Mouse (Mus musculus): ENCODE data around the gene Sin3b. TPM values are rescaled to one million over a fixed set of nuclear protein-coding genes. Genes with fewer than 3 reads are reported as not detected.

The Sin3b gene
- polyA plus RNA-seq, 1 experiment from 2014 or later = 153 TPM

GRCm38 (mm10) chr8:72723651-72724001 is 541 bp downstream of the Sin3b start:
- H3K27me3 ChIP-seq (ENCODE audit: low read depth, poor library complexity, severe bottlenecking) = no peaks in the 10 kb centered on the region
- peaks cover 42% of the 10 kb centered on the region for H3K36me3 ChIP-seq
- H3K4me3 ChIP-seq = peak overlapping the region; percentile 99
- 0% methylated on average over 30 of the region's 30 CpGs for whole genome bisulfite sequencing
- H3K4me1 ChIP-seq = peaks cover 10% of the 10 kb centered on the region
- no peaks in the 10 kb centered on the region for H3K9me3 ChIP-seq (replicated peaks)
- peak overlapping the region; percentile 94 for H3K27ac ChIP-seq
- peak; percentile 46 for DNase-seq (ENCODE audit: low spot score)

GRCm38 (mm10) chr8:72728636-72729035 is 5.6 kb downstream of the Sin3b start:
- peaks cover 9% of the 10 kb centered on the region for H3K4me1 ChIP-seq
- peaks cover 90% of the 10 kb centered on the region for H3K36me3 ChIP-seq
- no peak for DNase-seq (ENCODE audit: low spot score)
- H3K27me3 ChIP-seq (ENCODE audit: low read depth, poor library complexity, severe bottlenecking) = no peaks in the 10 kb centered on the region
- no peak overlapping the region for H3K27ac ChIP-seq
- WGBS = 91% methylated on average over 1 of the region's 1 CpGs
- H3K4me3 ChIP-seq = no peak overlapping the region
- H3K9me3 ChIP-seq (replicated peaks) = no peaks in the 10 kb centered on the region

DNA sequence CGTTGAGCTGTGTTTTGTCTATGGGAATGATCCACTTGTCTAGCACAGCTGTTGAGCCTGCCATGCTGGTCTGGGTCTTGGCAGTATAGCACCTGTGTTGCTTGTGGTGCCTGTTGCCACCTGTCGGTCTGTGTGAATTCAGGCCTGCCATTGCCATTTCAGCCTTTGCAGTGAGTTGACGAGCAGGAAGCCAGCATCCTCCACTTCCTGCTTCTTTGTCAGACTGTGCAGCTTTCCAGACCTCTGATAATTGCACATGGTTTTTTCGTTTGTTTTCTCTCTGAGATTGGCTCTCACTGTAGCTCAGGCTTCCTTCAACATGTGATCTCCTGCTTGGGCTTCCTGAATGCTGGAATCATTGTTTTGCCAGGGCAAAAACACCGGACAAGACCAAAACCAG is 11.9 kb downstream of the Sin3b start:
- no peaks in the 10 kb centered on the region for H3K9me3 ChIP-seq (replicated peaks)
- no peaks in the 10 kb centered on the region for H3K4me1 ChIP-seq
- no peak overlapping the region for H3K27ac ChIP-seq
- H3K36me3 ChIP-seq = peaks cover 98% of the 10 kb centered on the region
- no peak overlapping the region for H3K4me3 ChIP-seq
- WGBS = 87% methylated on average over 5 of the region's 5 CpGs
- no peaks in the 10 kb centered on the region for H3K27me3 ChIP-seq (ENCODE audit: low read depth, poor library complexity, severe bottlenecking)
- no peak for DNase-seq (ENCODE audit: low spot score)

GRCm38 (mm10) chr8:72736868-72737267 is 13.8 kb downstream of the Sin3b start:
- Histone ChIP-seq H3K4me1 (no peaks in the 10 kb centered on the region), H3K27me3 (ENCODE audit: low read depth, poor library complexity, severe bottlenecking) (no peaks in the 10 kb centered on the region), H3K27ac (no peak overlapping the region), H3K4me3 (no peak overlapping the region), H3K36me3 (peaks cover 98% of the 10 kb centered on the region), H3K9me3 (replicated peaks) (no peaks in the 10 kb centered on the region)
- DNase-seq (ENCODE audit: low spot score) = no peak

DNA sequence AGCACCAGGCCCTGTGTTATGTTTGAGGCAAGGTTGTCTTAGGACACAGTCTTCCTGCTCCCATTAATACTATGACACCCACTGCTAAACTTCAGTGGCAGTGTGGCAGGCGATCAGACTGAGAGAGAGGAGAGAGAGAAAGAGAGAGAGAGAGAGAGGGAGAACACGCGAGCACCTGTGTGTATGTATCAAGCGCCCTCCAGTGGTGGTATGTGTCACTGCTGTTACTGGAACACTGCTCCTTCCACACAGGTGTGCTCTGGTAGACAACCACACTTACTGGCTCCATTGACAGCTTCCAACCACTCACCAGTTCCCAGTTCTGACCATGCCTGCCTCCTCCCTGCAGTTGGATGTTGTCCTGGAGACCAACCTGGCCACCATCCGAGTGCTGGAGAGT is 23.0 kb downstream of the Sin3b start:
- no peaks in the 10 kb centered on the region for H3K27me3 ChIP-seq (ENCODE audit: low read depth, poor library complexity, severe bottlenecking)
- peak; percentile 59 for DNase-seq (ENCODE audit: low spot score)
- no peaks in the 10 kb centered on the region for H3K9me3 ChIP-seq (replicated peaks)
- 56% methylated on average over 5 of the region's 5 CpGs for WGBS
- H3K27ac ChIP-seq = no peak overlapping the region
- H3K36me3 ChIP-seq = peaks cover 100% of the 10 kb centered on the region
- no peaks in the 10 kb centered on the region for H3K4me1 ChIP-seq
- H3K4me3 ChIP-seq = no peak overlapping the region

DNA sequence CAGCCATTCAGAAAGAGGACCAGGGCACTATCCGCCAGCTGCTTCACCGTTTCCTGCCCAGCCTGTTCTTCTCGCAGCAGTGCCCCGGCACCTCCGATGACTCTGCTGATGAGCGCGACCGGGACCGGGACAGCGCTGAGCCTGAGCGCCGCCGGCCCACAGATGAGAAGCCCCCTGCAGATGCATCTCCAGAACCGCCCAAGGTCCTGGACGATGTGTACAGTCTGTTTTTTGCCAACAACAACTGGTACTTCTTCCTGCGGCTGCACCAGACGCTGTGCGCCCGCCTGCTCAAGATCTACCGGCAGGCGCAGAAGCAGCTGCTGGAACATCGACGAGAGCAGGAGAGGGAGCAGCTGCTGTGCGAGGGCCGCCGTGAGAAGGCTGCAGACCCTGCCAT is 26.8 kb downstream of the Sin3b start:
- Histone ChIP-seq H3K9me3 (replicated peaks) (no peaks in the 10 kb centered on the region), H3K4me3 (no peak overlapping the region), H3K36me3 (peaks cover 98% of the 10 kb centered on the region), H3K4me1 (no peaks in the 10 kb centered on the region), H3K27me3 (ENCODE audit: low read depth, poor library complexity, severe bottlenecking) (no peaks in the 10 kb centered on the region), H3K27ac (no peak overlapping the region)
- 96% methylated on average over 26 of the region's 26 CpGs for WGBS
- DNase-seq (ENCODE audit: low spot score) = no peak

GRCm38 (mm10) chr8:72750266-72750665 is 27.2 kb downstream of the Sin3b start:
- H3K36me3 ChIP-seq = peaks cover 98% of the 10 kb centered on the region
- H3K4me1 ChIP-seq = no peaks in the 10 kb centered on the region
- H3K27ac ChIP-seq = no peak overlapping the region
- no peaks in the 10 kb centered on the region for H3K27me3 ChIP-seq (ENCODE audit: low read depth, poor library complexity, severe bottlenecking)
- DNase-seq (ENCODE audit: low spot score) = no peak
- 95% methylated on average over 6 of the region's 6 CpGs for WGBS
- no peaks in the 10 kb centered on the region for H3K9me3 ChIP-seq (replicated peaks)
- no peak overlapping the region for H3K4me3 ChIP-seq

- Histone ChIP-seq H3K9me3 (replicated peaks) (no peaks in the 10 kb centered on the region), H3K4me1 (no peaks in the 10 kb centered on the region), H3K27ac (no peak overlapping the region), H3K27me3 (ENCODE audit: low read depth, poor library complexity, severe bottlenecking) (no peaks in the 10 kb centered on the region), H3K4me3 (no peak overlapping the region), H3K36me3 (peaks cover 98% of the 10 kb centered on the region)
- DNase-seq (ENCODE audit: low spot score) = peak; percentile 25
- 89% methylated on average over 3 of the region's 3 CpGs for WGBS
Observed at GRCm38 (mm10) chr8:72751126-72751525, 28.0 kb downstream of the Sin3b start.

DNA sequence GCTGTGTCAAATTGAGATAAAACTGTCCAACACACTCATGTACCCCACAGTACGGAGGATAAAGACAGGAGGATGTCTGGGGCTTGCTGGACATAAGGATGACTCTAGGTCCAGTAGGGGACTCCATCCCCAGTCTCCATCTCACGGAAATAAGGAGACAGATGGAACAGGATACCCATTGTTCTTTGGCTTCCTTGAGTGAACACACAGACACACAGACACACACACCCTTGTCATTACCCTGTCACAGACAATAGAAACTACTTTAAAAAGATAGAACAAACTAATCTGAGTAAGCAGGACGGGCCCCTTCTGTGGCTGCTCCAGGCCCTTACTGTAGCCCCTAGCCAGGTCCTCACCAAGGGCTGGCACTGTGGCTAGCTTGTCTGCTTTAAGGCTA is 29.2 kb downstream of the Sin3b start:
- DNase-seq (ENCODE audit: low spot score) = peak; percentile 12
- peaks cover 98% of the 10 kb centered on the region for H3K36me3 ChIP-seq
- WGBS = 82% methylated on average over 3 of the region's 3 CpGs

GRCm38 (mm10) chr8:72753165-72753564 is 30.1 kb downstream of the Sin3b start:
- Histone ChIP-seq H3K9me3 (replicated peaks) (no peaks in the 10 kb centered on the region), H3K4me3 (no peak overlapping the region), H3K4me1 (no peaks in the 10 kb centered on the region), H3K27ac (no peak overlapping the region), H3K36me3 (peaks cover 98% of the 10 kb centered on the region), H3K27me3 (ENCODE audit: low read depth, poor library complexity, severe bottlenecking) (no peaks in the 10 kb centered on the region)
- WGBS = 94% methylated on average over 9 of the region's 9 CpGs
- peak; percentile 19 for DNase-seq (ENCODE audit: low spot score)

More for the DNA sequence above, 29.2 kb downstream of the Sin3b start:
- H3K4me1 ChIP-seq = no peaks in the 10 kb centered on the region
- H3K9me3 ChIP-seq (replicated peaks) = no peaks in the 10 kb centered on the region
- H3K4me3 ChIP-seq = no peak overlapping the region
- H3K27ac ChIP-seq = no peak overlapping the region
- no peaks in the 10 kb centered on the region for H3K27me3 ChIP-seq (ENCODE audit: low read depth, poor library complexity, severe bottlenecking)

GRCm38 (mm10) chr8:72753781-72754180 is 30.7 kb downstream of the Sin3b start:
- Histone ChIP-seq H3K4me3 (no peak overlapping the region), H3K36me3 (peaks cover 98% of the 10 kb centered on the region), H3K27ac (no peak overlapping the region), H3K9me3 (replicated peaks) (no peaks in the 10 kb centered on the region), H3K4me1 (no peaks in the 10 kb centered on the region), H3K27me3 (ENCODE audit: low read depth, poor library complexity, severe bottlenecking) (no peaks in the 10 kb centered on the region)
- DNase-seq (ENCODE audit: low spot score) = peak; percentile 13
- 93% methylated on average over 2 of the region's 2 CpGs for WGBS

GRCm38 (mm10) chr8:72756031-72756430 is 32.9 kb downstream of the Sin3b start:
- no peak overlapping the region for H3K4me3 ChIP-seq
- 0 out of 2 replicates have a peak, but pooled peaks cover 1% of the 10 kb centered on the region for H3K4me1 ChIP-seq
- H3K36me3 ChIP-seq = peaks cover 88% of the 10 kb centered on the region
- H3K27ac ChIP-seq = no peak overlapping the region
- no peak for DNase-seq (ENCODE audit: low spot score)
- H3K9me3 ChIP-seq (replicated peaks) = no peaks in the 10 kb centered on the region
- no peaks in the 10 kb centered on the region for H3K27me3 ChIP-seq (ENCODE audit: low read depth, poor library complexity, severe bottlenecking)
- WGBS = 95% methylated on average over 2 of the region's 2 CpGs

DNA sequence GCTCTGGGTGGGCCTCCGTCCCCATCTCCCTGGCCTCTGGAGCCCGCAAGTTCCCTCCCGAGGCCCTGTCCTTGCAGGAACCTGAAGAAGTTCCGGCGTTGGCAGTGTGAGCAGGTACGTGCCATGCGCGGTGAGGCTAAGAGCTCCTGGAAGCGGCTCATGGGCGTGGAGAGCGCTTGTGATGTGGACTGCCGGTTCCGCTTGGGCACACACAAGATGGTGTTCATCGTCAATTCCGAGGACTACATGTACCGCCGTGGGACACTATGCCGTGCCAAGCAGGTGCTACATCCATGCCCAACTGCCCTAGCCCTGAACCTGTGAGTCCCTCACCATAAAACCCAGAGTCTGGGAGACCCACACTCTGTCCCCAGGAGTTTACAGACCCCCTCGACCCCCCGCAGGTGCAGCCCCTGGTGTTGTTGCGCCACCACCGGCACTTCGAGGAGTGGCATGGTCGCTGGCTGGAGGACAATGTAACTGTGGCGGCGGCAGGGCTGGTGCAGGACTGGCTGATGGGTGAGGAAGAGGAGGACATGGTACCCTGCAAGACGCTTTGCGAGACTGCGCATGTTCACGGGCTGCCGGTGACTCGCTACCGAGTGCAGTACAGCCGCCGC is 33.8 kb downstream of the Sin3b start:
- peaks cover 80% of the 10 kb centered on the region for H3K36me3 ChIP-seq
- H3K4me1 ChIP-seq = peaks cover 9% of the 10 kb centered on the region; the same call in 1 of the 2 replicates
- no peaks in the 10 kb centered on the region for H3K9me3 ChIP-seq (replicated peaks)
- no peak overlapping the region for H3K4me3 ChIP-seq
- peak; percentile 30 for DNase-seq (ENCODE audit: low spot score)
- H3K27me3 ChIP-seq (ENCODE audit: low read depth, poor library complexity, severe bottlenecking) = no peaks in the 10 kb centered on the region
- WGBS = 96% methylated on average over 35 of the region's 35 CpGs
- H3K27ac ChIP-seq = no peak overlapping the region
